Mouse (Mus musculus): ENCODE measurements around the gene Nav3. TPM values are rescaled to one million over a fixed set of nuclear protein-coding genes. Genes with fewer than 3 reads are reported as not detected.

Gene Nav3
- total RNA-seq, 2 experiments from 2014 or later = 1.3 to 1.4 TPM

DNA sequence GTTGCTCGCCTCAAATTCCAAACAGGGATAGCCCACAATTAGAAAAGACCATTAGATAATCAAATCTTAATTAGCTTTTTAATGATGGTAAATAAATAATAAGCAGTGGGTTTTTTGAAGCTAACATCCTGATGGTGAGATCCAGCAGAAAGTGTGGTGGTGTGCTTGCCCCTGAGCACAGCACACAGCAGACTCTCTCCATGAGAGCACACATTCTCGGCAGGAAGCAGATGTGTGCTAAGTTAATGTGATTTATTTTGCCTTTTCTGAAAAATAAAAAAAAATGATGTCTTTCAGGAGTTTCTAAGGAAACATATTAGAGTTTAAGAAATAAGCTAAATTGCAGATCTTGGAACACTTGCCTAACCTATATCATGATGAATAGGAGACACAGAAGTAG lies 531.9 kb downstream of the Nav3 start:
- no peak for DNase-seq (ENCODE audit: low spot score)

DNA sequence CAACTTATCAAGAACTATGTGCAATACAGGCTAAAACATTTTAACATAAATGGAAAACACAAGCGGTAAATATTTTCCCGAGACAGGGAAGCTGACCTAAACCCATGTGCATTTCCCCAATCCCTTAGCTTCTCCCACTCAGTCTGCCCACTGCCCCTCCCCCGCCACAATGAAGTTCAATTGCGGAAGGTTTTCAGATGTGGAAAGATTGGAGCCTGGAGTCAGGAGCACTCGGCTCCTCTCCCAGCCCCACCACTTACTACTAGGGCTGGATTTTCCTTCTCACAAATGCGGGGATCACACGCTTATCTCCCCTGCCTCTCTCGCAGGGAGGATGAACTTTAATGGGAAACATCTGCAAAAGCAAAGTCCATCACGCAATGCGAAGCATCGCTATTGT lies 534.6 kb downstream of the Nav3 start:
- peak; percentile 23 for DNase-seq (ENCODE audit: low spot score)

DNA sequence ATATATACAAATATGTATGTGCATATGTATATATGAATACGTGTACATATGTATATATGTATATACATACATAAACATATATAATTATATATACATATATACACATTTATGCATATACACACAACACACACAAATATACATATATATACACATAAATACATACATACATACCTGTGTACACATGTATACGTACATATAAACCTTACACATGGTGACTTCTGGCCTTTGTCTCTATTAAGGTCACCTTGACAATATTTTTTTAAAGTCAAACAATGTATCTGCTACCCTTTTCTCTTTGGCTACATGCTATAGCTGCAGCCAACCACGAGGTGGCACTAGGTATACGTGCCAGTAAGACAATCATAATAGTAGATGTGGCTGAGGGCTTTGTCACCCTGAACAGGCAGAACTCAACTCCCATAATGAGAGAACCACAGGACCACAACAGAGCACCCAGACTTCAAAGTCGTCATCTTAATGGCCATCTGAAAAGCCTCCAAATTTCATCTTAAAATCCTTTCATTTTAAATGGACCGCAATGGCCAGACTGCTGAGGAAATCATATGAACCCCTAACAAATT lies 535.3 kb downstream of the Nav3 start:
- DNase-seq (ENCODE audit: low spot score) = peak; percentile 70

DNA sequence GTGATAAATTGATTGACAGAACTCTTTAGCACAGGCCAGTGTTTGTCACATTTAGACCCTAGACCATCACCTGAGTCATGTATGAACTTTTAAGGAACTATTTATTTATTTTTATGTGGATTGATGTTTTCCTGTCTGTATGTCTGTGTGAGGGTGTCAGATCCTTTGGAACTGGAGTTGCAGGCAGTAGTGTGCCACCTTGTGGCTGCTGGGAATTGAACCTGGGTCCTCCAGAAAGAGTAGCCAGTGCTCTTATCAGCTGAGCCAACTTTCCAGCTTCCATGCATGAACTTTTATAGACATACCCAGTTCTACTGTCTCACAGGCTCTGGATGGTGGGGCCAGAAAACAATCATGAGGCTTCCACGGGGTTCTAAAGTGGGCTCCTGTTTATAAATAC lies 536.5 kb downstream of the Nav3 start:
- DNase-seq (ENCODE audit: low spot score) = no peak

DNA sequence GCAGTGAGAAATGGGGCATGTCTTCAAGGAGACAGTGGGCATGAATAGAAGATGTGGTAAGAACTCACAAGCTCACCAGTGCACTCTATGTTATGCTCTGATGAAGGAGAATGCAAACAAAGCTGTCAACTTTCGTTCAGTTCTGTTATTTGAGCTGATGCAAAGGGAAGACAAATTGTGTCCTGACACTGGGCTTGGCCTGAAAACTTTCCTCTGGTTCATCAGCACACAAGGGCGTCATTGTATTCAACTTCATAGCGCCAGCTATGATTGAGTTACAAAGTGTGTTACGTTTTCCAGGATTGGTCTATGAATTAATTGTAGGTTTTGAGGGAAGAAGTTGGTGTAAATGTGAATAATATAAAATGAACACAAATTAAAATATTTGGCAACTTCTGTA lies 548.8 kb downstream of the Nav3 start:
- no peak for DNase-seq (ENCODE audit: low spot score)

DNA sequence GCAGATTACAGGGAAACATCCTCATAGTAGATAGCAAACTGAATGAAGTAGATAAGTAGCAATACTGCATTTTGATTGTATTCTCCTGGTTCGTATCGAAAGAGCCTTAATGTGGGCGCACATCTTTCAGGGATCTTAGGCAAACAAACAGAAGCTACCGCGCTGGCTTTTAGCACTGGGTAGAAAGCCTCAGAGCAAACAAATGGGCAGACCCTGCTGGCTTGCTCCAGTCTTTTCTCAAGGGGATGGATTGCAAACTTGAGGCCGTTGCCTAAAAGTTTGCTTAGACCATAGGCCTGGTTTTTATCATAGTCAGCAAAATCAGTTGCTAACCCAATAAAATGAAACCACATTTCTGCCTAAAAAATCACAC lies 549.6 kb downstream of the Nav3 start:
- no peak for DNase-seq (ENCODE audit: low spot score)

DNA sequence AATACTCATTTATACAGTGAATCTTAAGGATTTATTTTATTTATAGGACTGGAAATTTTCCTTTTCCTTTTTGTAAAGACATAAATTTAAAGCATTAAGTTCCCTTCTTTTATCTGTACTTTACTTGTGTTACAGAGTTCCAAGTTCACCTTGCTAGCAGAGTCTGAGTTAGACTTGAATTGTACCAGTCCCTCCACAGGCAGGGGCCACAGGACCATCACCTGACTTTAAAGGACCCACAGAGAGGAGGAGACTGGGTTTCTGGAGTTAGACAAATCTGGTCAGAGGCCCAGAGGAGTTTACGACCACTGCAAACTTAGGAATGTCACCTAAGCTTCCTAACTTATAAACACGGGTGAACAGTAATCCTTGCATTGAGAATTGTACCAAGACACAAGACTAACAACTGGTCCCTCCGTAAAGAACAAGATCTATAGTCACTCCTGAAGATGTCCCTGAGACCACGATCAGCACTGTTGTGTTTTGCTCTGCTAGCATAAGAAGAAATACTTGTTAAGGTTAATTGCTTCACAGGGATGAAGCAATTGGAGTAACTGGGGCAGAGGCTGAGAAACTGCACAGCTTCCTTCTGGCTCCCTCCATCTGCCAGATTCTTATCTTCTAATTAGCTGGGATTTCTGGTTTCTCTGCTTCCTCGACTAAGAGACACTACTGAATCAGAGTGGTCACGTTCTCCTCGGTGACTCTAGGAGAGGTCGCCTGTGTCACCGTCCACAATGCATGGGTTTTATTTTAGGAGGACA lies 550.2 kb downstream of the Nav3 start:
- DNase-seq (ENCODE audit: low spot score) = no peak

DNA sequence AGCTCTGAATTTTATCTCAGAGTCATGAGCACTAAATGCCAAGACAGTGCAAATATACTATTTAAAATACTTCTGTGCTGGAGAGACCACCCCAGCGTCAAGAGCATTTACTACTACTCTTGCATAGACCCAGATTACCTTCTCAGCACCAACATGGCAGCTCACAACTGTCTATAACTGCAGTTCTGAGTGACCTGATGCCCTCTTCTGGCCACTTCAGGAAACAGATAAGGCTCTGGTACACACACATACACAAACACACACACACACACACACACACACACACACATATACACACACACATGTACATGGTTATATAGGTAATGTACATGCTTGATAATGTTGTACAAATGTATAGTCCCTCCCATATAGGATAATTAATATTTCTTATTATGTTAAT lies 551.2 kb downstream of the Nav3 start:
- no peak for DNase-seq (ENCODE audit: low spot score)

DNA sequence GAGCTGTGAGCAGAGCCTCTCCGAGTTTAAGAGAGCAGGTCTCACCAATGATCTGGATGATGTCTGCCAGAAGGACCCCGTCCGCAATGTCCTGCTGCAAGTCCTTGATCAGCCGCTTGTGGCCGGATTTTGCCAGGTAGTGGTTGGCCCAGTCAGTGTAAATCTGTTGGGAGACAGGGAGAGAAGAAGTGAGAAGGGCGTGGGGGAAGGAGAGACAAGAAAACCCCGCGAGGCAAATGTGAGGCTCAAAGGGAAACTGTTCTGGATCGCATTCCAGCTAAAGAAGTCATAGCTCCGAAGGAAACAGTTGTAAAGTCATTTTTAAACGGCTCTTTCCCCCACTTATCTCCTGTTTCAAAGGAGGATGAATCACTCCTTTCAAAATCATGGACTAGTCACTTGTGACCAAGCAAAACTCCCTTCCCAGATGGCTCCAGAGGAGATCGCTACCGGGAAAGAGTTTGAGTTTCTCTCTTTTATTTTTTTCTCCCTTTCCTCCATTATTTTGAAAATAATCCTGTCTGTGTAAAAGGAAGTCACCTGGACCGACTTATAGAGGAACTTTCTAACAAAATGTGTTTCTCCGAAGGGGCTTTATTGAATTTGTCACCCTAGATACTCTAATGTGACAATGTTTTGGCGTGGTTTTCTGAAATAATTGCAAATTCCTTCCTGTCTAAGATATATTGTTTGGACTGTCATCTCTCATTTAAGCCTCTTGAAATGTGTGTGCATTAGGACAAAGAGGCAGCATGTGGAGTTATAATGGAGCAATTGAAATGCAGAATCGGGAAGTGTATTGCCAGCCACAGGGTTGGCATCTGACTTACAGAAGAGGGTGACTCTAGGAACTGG lies 552.1 kb downstream of the Nav3 start:
- DNase-seq (ENCODE audit: low spot score) = no peak

DNA sequence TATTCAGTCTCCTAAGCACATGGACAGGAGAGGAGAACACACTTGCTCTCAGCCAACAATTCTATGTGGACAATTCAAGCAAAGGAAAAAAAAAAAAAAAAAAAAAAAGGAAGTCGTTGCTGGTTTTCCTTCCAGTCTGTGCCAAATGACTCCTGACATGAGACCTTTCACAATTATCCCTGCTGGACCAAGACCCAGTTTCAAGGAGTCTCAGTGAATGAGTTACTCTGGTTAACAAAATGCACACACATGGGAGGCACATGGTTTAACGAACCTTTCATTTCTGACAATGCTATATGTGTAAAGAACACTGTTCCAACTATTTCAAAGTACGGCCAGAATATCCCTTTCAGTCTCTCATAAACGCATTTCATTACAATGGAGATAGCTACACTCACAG lies 552.8 kb downstream of the Nav3 start:
- DNase-seq (ENCODE audit: low spot score) = no peak

DNA sequence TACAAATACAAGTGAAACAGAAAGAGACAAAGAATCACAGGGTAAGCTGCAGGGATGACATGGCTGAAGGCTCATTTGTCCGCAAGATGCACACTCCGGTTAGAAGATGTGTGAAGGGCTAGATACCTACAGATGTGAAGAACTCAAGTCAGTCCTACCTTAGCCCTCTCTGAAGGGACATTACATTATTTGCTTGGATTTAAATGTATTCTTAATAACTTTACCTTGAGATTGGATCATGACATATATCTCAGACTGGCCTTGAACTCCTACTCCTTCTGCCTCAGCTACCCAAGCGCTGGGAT lies 566.9 kb downstream of the Nav3 start:
- DNase-seq (ENCODE audit: low spot score) = no peak

DNA sequence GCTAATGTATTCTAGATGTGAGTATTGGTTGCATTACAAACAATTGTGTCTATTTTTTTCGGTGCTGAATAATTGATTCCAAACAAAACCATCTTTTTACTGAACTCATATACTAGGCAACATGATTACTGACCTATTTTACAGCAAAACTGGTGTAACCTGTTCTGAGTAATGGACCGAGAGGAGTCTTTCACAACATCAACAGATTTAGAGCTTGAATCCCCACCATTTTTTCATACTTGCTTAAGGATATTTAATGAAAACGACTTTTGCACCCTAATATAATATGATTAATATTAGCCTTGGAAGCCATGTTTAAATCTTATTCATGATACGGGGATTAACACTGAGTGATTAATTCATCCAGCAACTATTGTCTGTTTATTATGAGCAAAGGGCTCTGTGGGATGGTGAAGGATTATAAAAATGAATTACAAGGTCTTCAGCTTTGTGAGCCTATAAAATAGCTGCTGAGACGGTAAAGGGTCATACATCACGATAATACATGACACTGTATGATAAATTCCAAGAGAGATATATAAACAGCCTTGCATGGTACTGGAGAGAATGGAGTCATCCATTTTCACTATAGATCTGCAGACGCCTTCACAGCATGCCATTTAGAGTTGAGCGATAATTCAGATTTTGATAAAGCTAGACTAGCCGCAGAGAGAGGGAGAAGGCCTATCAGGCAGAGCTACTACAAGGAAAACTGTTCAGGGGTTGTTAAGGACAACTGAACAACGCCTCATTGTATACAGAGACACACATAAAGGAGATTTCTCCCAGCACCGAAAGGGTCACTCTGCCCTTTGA lies 567.4 kb downstream of the Nav3 start:
- DNase-seq (ENCODE audit: low spot score) = no peak

DNA sequence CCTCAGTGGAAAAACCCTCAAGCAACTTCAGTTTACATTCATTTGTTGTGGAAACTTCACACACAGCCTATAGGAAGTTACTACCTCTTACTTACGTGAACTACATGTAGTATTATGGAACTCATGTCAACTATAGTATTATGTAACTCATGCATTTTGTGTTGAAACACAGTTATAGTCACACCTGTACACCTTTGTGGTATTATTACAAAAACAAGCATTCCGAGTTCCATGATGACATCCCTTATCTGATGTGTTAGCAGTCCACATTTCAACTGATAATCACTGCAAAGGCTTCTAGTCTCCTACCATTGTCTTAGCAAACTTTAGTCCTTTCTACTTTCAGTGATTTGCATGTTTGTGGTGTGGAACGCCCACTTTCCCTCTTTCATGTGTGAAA lies 568.8 kb downstream of the Nav3 start:
- no peak for DNase-seq (ENCODE audit: low spot score)

DNA sequence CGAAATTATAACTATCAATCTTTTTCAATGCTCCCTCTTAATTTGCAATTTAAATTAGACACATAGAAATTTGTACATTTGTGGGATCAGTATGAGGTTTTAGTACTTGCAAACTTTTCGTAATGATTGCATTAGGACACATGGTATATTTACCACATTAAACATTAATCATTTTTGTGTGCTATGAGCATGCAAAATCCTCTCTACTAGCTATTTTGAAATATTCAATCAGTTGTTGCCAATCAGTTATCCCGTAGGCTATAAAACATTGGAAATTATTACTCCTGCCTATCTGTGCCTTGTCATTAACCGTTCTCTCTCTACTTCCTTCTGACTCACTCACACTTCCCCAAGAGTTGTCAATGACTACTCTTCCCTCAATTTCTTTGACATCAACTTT lies 579.9 kb downstream of the Nav3 start:
- DNase-seq (ENCODE audit: low spot score) = no peak

DNA sequence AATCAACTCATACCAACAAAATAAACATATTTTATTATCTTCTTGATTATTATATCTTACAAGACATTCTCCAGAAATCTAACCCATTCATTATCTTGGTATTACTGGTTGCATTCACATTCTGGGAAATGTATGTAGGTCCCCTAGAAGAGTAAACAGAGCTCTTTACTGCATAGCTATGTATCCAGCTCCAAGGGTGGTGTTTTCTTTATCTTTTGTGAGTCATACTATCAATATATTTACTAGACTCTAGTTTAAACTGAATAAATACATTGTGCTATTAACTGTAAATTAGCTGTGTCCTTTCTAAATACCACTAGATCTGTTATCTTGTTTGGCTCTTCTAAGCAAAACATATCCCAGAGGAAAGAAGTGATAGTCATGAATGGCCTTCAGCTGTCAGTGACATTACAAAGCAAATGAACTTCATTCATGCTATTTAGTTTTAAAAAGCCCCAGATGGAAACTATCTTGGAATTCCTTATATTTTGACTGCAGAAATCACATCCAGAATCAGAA lies 580.6 kb downstream of the Nav3 start:
- DNase-seq (ENCODE audit: low spot score) = no peak

DNA sequence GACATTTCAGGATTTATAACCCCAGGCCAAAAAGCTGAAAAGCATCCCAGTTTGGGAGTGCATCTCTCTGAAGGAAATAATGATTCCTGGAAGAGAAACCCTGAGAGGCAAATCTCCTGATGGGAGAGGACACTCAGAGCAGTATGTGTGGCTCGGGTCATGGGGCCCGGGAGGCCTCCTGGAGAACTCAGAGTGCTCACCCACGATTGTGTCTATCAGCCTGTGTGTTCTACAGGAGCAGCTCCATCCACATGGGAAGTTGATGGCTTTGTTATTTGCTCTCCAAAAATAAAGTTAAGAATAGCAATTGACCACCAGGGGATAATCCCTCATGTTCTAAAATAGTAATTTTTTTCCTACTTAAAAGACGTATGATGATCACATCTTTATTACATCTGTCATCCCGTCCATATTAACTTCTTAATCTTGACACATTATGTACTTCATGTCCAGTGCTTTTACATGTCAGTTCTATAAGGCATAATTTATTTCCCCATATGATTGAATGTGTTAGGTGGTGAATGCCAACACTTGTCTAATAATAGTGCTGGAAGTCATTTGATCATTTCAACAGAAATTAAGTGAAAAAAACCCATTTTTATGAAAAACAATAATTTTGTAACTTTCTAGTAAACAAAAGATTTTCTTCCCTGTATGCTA lies 581.2 kb downstream of the Nav3 start:
- DNase-seq (ENCODE audit: low spot score) = no peak

DNA sequence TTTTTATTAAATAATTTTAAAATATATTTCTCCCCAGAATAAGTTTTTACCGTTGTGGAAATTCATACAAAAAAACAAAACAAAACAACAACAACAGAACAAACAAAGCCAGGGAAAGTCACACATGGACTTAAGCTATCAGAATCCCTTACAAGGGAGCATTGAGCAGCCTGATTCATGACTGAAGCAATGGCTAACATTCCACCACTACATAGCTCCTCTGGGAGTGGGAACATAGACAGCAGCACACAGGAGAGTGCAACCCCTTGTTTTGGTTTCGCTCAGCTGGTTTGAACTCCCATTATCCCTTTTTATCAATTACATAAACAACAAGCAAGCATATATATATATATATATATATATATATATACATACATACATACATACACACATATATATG lies 589.9 kb downstream of the Nav3 start:
- DNase-seq (ENCODE audit: low spot score) = no peak

DNA sequence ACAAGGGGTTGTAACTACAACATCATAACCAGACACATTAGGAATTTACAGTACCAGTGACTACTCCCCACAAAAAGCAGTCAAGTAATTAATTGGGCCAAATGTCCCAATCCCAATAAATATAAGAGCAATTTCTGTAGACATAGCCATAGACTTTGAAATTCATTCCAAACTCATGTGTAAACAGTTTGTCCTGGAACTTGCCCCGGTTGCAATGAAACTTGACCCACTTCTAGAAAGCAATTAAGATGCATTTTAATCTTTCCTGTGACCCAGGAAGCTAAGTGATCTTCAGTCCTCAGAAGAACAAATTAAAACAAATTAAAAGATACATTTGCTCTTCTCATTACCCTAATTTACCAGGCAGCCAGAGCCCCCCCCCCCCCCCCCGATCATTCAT lies 590.6 kb downstream of the Nav3 start:
- no peak for DNase-seq (ENCODE audit: low spot score)

DNA sequence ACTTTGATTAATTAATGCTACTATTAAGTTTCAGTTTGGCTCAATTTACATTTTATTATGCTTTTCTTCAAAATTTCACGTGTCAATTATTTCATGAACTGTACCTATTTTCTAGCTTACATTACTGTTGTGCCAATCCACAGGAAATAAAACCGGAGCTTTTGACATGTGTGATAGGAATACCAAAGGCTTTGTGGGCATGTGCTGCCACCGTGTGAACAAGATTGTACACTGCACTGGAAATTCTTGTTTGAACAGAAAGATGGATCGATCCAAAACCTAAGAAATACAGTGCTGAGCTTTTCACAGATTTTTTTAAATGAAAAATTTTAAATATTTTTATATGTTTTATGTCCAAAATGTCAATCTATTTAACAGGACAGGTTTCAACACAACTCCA lies 591.3 kb downstream of the Nav3 start:
- DNase-seq (ENCODE audit: low spot score) = peak; percentile 14

DNA sequence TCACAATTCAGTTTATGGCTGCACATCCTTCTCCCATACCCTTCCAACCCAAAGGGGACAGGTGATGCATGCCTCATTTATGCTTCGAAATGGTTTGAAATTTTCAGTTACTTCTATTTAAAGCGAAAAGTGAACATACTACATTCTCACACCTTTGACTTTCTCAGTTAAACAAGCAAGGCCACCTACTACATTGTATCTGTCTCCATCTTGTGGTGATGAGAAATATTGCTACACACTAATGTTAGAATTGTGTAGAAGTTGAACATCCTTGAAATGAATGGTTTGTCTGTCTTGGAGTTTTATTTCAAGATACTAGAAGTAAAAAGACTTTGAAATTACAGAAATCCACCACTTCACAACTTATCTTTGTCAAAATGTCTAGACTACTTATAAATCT lies 594.7 kb downstream of the Nav3 start:
- no peak for DNase-seq (ENCODE audit: low spot score)

DNA sequence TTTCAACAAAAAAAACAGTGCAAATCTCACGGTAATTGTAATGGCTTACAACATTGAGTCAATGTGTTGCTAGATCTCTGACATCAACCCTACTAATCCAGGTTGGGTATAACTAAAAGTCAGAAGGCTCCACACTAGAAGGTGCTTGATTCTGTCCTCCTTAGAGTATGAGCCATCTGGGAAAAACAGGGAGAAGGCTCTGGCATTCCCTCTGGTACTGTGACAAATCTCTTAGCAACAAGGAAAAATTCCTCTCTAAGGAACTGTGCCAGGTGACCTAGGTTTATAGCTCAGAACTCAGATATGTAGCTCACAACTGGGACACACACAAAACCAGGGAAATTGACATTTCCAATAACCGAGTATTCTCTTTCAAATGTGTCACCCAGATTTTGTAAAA lies 597.4 kb downstream of the Nav3 start:
- no peak for DNase-seq (ENCODE audit: low spot score)
